Mouse (Mus musculus) c-Kit-positive CD71-positive TER-119-positive erythroid progenitor cells, embryonic 14.5 days (primary cell): ENCODE measurements at regions not wholly inside any gene's neighbourhood (a gene's known extent, or its start where the extent isn't known, plus 50 kb on each side); places are given as distances from the start of the nearest gene placed in this dataset.

Experiments
- DNase-seq: peaks from one replicate; pipeline ENCODE4 v3.0.0-alpha.2; 2013; ENCODE audit warnings: low spot score

- no peak for DNase-seq
These were observed 93.9 kb upstream of the Arntl start for GRCm38 (mm10) chr7:113113266-113113893.

GRCm38 (mm10) chr7:113117599-113117998, 89.7 kb upstream of the Arntl start:
- DNase-seq: no peak

GRCm38 (mm10) chr7:113121911-113122319, 85.3 kb upstream of the Arntl start:
- DNase-seq: no peak

- DNase-seq: no peak
These were observed 81.3 kb upstream of the Arntl start for GRCm38 (mm10) chr7:113126010-113126409.

- DNase-seq: no peak
These were observed 76.7 kb upstream of the Arntl start for GRCm38 (mm10) chr7:113130552-113130951.

- DNase-seq: peak; percentile 9
These were observed 75.2 kb upstream of the Arntl start for GRCm38 (mm10) chr7:113131945-113132538.

GRCm38 (mm10) chr7:113133891-113134290, 73.4 kb upstream of the Arntl start:
- DNase-seq: no peak

GRCm38 (mm10) chr7:113140011-113140438, 67.2 kb upstream of the Arntl start:
- DNase-seq: no peak

GRCm38 (mm10) chr7:113141846-113142683, 65.2 kb upstream of the Arntl start:
- no peak for DNase-seq

GRCm38 (mm10) chr7:113143552-113143951, 63.7 kb upstream of the Arntl start:
- DNase-seq: peak; percentile 52

- no peak for DNase-seq
These were observed 62.2 kb upstream of the Arntl start for GRCm38 (mm10) chr7:113145046-113145445.

GRCm38 (mm10) chr7:113146108-113146507, 61.2 kb upstream of the Arntl start:
- DNase-seq: no peak

- DNase-seq: no peak
These were observed 60.7 kb upstream of the Arntl start for GRCm38 (mm10) chr7:113146526-113146925.

- DNase-seq: no peak
These were observed 59.6 kb upstream of the Arntl start for GRCm38 (mm10) chr7:113147391-113148332.

- DNase-seq: no peak
These were observed 58.6 kb upstream of the Arntl start for GRCm38 (mm10) chr7:113148700-113149099.

GRCm38 (mm10) chr7:113149966-113150470, 57.2 kb upstream of the Arntl start:
- no peak for DNase-seq

- DNase-seq: no peak
These were observed 56.5 kb upstream of the Arntl start for GRCm38 (mm10) chr7:113150789-113151188.

GRCm38 (mm10) chr7:113151499-113151898, 55.8 kb upstream of the Arntl start:
- no peak for DNase-seq

GRCm38 (mm10) chr7:113153386-113153785, 53.9 kb upstream of the Arntl start:
- no peak for DNase-seq

- no peak for DNase-seq
These were observed 53.2 kb upstream of the Arntl start for GRCm38 (mm10) chr7:113154066-113154465.

- no peak for DNase-seq
These were observed 50.9 kb upstream of the Arntl start for GRCm38 (mm10) chr7:113156366-113156765.
